Mouse (Mus musculus) olfactory bulb, adult 2 months (tissue): ENCODE measurements around the gene Pik3ip1.

ENCODE experiments used
- CTCF ChIP-seq: fragments of 200-500 bp; IDR thresholded peaks from 2 replicates; pipeline ENCODE4 v1.5.1; 2012; ENCODE audit warnings: low read depth, mild to moderate bottlenecking, low read length, moderate library complexity; ENCODE audit not compliant: insufficient read depth
- POLR2A ChIP-seq: fragments of 200-500 bp; IDR thresholded peaks from 2 replicates; pipeline ENCODE4 v1.6.1; 2012; ENCODE audit warnings: mild to moderate bottlenecking, low read depth, low read length, moderate library complexity; ENCODE audit not compliant: insufficient read depth

DNA sequence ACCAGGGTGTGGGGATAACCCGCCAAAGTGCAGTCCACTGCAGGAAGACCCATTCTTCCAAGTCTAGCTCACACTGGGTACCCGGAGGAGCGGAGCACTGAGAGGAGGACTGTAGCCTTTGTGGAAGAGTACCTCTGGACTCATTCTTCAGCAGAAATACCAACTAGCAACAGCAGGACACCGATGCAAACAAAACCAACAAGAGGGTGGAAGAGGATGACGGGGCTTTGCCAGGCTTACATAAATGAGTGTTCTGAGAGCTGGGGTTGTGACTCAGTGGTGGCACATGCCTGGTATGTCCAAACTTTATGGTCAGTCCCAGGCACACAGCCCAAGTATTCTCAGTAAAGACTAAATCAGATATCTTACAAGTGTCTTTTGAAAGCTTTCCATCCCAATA, 29.1 kb upstream of the Pik3ip1 start:
- TF ChIP-seq CTCF (no peak), POLR2A (no peak)
